Mouse (Mus musculus) WW6 (cell line): Measurements from ENCODE around the gene Syt13.

Experiments used
- DNase-seq: peaks from one replicate; pipeline ENCODE4 v3.0.0-alpha.2; 2013; ENCODE audit warnings: low read depth, low spot score

Gene Syt13

GRCm38 (mm10) chr2:92914933-92915553, at the start of gene Syt13:
Gene Syt13, plus strand, starts transcription at chr2:92915098.
- no peak for DNase-seq

GRCm38 (mm10) chr2:92866616-92867015, 48.3 kb upstream of the Syt13 start:
- no peak for DNase-seq

- no peak for DNase-seq
Measured at GRCm38 (mm10) chr2:92870139-92870836, 44.6 kb upstream of the Syt13 start.

GRCm38 (mm10) chr2:92871093-92871686, 43.7 kb upstream of the Syt13 start:
- no peak for DNase-seq

- DNase-seq = no peak
Measured at GRCm38 (mm10) chr2:92872652-92873051, 42.2 kb upstream of the Syt13 start.

GRCm38 (mm10) chr2:92874592-92874991, 40.3 kb upstream of the Syt13 start:
- no peak for DNase-seq

GRCm38 (mm10) chr2:92877488-92877887, 37.4 kb upstream of the Syt13 start:
- DNase-seq = no peak

GRCm38 (mm10) chr2:92883039-92883911, 31.6 kb upstream of the Syt13 start:
- peak; percentile 31 for DNase-seq

GRCm38 (mm10) chr2:92883912-92884243, 31.0 kb upstream of the Syt13 start:
- peak; percentile 33 for DNase-seq

GRCm38 (mm10) chr2:92884976-92885375, 29.9 kb upstream of the Syt13 start:
- DNase-seq = no peak

GRCm38 (mm10) chr2:92886862-92887261, 28.0 kb upstream of the Syt13 start:
- no peak for DNase-seq

GRCm38 (mm10) chr2:92892524-92892923, 22.4 kb upstream of the Syt13 start:
- no peak for DNase-seq

GRCm38 (mm10) chr2:92903650-92904049, 11.2 kb upstream of the Syt13 start:
- no peak for DNase-seq

- peak; percentile 42 for DNase-seq
Measured at GRCm38 (mm10) chr2:92904307-92904859, 10.5 kb upstream of the Syt13 start.

- DNase-seq = no peak
Measured at GRCm38 (mm10) chr2:92910371-92910770, 4.5 kb upstream of the Syt13 start.

- no peak for DNase-seq
Measured at GRCm38 (mm10) chr2:92912312-92912711, 2.6 kb upstream of the Syt13 start.

- DNase-seq = no peak
Measured at GRCm38 (mm10) chr2:92913295-92913694, 1.6 kb upstream of the Syt13 start.

- DNase-seq = no peak
Measured at GRCm38 (mm10) chr2:92915659-92916631, 1.0 kb downstream of the Syt13 start.

- no peak for DNase-seq
Measured at GRCm38 (mm10) chr2:92917405-92918142, 2.7 kb downstream of the Syt13 start.

- DNase-seq = no peak
Measured at GRCm38 (mm10) chr2:92920709-92921108, 5.8 kb downstream of the Syt13 start.
